Mouse (Mus musculus) mouse trophoblast stem cell (cell line): ENCODE results near the gene AU015836.
"Not testable (repeated sequence)": the region's sequence is repeated elsewhere in the genome, so short reads cannot be mapped to it uniquely, and the experiment has no call there.

Experiments used
- in situ Hi-C, 2 experiments: fragments of 300-500 bp; cut with MseI, MboI; formaldehyde crosslinking; loops; 2 replicates in 1 of 2; 3 replicates in 1 of 2; pipeline ENCODE4 v1.15.1; 2025

Gene AU015836

GRCm38 (mm10) chrX:93968444-93968843 is at the start of gene AU015836:
Gene AU015836, plus strand, starts transcription at chrX:93968659.
- in situ Hi-C loops, result no loop called here

GRCm38 (mm10) chrX:93919017-93919416 is 49.4 kb upstream of the AU015836 start:
- in situ Hi-C loops, result loop anchor here in 1 of 2 experiments (5.0 kb wide), 1 partner anchor 63 kb away; no protein-coding TSS in a partner anchor

DNA sequence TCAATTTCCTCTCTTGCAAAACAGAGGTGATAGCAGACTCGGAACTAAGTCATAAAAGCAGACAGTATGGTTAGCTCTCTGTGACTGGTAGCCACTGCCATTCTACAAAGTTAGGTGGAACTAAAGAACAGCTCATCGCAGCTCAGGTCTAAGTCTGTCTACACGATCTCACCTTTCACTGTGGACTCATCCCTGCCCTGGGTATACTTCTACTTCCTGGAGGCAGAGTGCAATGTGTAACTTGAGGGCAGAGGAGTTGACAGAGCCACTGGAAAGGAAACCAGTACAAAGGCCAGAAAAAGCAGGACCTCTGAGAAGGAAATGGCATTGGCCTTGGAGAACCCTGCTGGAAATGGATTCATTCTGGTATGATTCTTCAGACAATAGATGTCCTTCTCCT is 40.1 kb upstream of the AU015836 start:
- in situ Hi-C loops, result no loop called here

- in situ Hi-C loops, result no loop called here
Measured at GRCm38 (mm10) chrX:93928794-93929193, 39.7 kb upstream of the AU015836 start.

DNA sequence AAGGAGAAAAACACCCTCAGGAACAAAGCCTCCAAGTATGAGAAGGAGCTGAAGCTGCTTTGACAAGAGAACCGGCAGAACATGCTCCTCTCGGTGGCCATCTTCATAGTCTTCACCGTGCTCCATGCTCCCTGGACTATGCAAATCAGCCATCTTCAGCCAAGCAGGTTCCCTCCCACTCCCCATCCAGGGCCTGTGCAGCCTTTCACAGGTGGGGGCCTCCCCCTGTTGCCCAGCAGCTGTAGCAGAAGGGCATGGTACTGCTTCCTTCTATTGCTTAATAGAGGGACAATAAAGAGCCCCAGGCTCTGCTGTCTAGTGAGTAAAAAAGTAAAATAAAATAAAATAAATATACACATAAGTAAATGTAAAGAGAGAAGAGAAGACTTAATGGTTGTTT is 36.8 kb upstream of the AU015836 start:
- in situ Hi-C loops, result no loop called here

DNA sequence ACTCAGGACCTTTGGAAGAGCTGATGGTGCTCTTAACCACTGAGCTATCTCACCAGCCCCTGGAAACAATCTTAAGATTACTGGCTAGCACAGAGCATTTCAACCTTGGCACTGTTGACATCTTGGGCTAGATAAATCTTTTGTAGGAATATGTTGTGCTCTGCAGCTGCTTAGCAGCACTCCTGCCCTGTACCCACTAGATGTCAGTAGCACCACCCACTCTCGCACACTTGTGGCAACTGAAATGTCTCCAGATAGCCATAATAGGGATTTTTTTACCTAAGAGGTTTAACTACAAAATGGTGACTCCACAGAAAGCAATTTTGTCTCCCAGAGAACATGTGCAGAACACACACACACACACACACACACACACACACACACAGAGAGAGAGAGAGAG is 11.7 kb upstream of the AU015836 start:
- in situ Hi-C loops, result loop anchor here (5.0 to 10.0 kb wide), 2 partner anchors 78 to 81 kb away; no protein-coding TSS in a partner anchor

GRCm38 (mm10) chrX:93958502-93958901 is 10.0 kb upstream of the AU015836 start:
- in situ Hi-C loops, result loop anchor here (5.0 to 10.0 kb wide), 2 partner anchors 76 to 79 kb away; no protein-coding TSS in a partner anchor

DNA sequence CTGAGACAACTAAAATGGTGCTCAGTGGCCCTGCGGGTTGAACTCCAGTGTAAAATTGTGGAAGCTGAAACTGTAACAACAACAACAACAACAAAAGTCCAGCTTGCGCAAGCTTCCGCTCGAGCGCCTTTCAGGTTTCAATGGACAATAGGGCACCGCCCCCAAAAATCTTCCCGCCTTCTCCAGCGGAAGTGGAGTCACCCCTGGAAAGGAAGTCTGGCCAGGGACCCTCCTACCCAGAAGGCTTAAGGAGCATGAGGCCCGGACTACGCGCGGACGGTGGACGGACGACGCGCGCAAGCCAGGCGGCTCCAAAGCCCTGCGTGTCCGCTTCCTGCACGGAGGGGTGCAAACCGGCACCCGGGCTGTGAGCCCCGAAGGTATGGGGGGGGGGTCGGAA is 11.9 kb downstream of the AU015836 start:
- in situ Hi-C loops, result loop anchor here in 1 of 2 experiments (5.0 kb wide), 1 partner anchor 63 kb away; no protein-coding TSS in a partner anchor

GRCm38 (mm10) chrX:93982193-93982592 is 13.7 kb downstream of the AU015836 start:
- in situ Hi-C loops, result loop anchor here in 1 of 2 experiments (5.0 kb wide), 1 partner anchor 65 kb away; no protein-coding TSS in a partner anchor

- in situ Hi-C loops, result not testable (repeated sequence)
Measured at GRCm38 (mm10) chrX:93985096-93985495, 16.6 kb downstream of the AU015836 start.

DNA sequence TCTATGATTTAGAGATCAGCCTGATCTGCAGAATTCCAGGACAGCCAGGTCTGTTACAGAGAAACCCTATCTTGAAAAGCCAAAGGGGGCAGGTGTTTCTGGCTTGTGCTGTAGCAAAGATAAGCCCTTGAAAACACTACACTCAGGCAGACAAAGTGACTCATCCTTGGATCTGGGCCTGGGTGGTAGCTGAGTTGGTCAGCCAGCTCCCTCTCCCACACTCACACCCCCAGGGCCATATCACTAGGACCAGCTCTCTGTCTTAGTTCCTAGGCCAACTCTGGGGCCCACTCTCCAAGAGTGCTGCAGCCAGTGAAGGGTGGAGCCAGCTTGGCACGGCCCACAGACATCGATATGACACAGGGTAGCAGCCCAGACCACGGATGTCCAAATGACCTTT is 38.5 kb downstream of the AU015836 start:
- in situ Hi-C loops, result no loop called here

- in situ Hi-C loops, result no loop called here
Measured at GRCm38 (mm10) chrX:94009442-94009841, 41.0 kb downstream of the AU015836 start.

- in situ Hi-C loops, result no loop called here
Measured at GRCm38 (mm10) chrX:94011656-94012173, 43.3 kb downstream of the AU015836 start.

GRCm38 (mm10) chrX:94012479-94013167 is 44.2 kb downstream of the AU015836 start:
- in situ Hi-C loops, result no loop called here

GRCm38 (mm10) chrX:94016891-94017290 is 48.4 kb downstream of the AU015836 start:
- in situ Hi-C loops, result no loop called here

DNA sequence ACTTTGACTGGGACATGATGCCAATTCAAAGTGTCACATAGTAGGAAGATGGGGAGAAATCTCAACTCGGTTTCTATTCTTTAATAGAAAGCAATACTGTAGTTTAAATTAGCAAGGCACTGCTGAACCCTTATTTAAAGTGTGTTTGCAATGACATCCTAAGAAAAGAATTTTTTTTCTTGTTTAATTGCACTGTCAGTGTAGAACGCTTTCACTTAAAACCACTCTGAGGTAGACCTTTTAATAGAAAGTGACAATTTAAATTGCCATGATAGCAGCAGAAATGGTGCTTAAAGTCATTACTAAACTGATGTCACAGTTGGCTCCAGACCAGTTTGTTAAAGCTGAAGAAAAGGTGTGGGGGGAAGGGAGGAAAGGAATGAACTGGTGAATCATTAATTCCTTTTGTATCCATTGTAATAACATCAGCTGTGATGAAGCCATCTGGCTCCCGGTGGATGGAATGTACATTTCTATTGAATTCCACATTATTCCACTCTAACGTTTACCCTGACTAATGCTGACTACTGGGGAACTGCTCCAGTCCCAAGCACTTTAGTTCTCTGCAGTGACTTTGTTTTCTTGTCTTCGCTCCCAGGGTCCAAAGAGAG is 53.9 kb downstream of the AU015836 start:
- in situ Hi-C loops, result no loop called here
